Mouse (Mus musculus): ENCODE data around the gene Panx2. TPM values are rescaled to one million over a fixed set of nuclear protein-coding genes. Genes with fewer than 3 reads are reported as not detected.

Gene Panx2
- polyA plus RNA-seq, 1 experiment from 2014 or later = 0.94 TPM

DNA sequence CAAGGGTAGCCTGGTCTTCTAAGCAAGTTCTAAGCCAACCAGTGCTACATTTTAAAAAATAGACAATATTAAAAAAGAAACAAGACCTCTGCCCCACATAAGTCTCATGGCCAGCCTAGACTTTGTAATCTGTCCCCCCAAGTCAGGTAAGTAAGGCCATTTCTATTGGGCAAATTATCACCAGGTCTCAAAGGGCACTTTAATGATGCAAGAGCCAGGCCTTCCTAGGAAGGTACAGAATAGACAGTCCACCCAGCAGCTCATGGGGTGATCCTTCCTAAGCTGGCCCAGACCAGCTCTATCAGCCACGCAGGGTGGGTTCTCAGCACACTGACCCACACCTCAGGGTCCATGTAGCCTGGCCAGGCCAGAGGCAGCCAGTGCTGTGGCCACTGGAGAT, 24.4 kb downstream of the Panx2 start:
- WGBS = 96% methylated on average over 1 of the region's 1 CpGs
- H3K9me3 ChIP-seq (ENCODE audit: control insufficient read depth, low read length) = no peaks in the 10 kb centered on the region
- no peak for DNase-seq (ENCODE audit: low spot score)
- no peaks in the 10 kb centered on the region for H3K4me1 ChIP-seq (replicated peaks; ENCODE audit: control insufficient read depth, insufficient read depth, low read length)
- no peaks in the 10 kb centered on the region for H3K27me3 ChIP-seq (ENCODE audit: control insufficient read depth, insufficient read depth, low read length)
- no peak overlapping the region for H3K4me2 ChIP-seq (replicated peaks; ENCODE audit: low read depth, low read length)
- H3K36me3 ChIP-seq (ENCODE audit: control insufficient read depth, insufficient read depth, low read length) = peaks cover 9% of the 10 kb centered on the region; the same call in 1 of the 2 replicates
- H3K4me3 ChIP-seq (ENCODE audit: low read depth, low read length) = no peak overlapping the region
- no peak overlapping the region for H3K9ac ChIP-seq (ENCODE audit: low read depth, low read length)
- ATAC-seq (ENCODE audit: low FRiP score) = no peak
- no peak overlapping the region for H3K27ac ChIP-seq (ENCODE audit: low read depth, low read length)

DNA sequence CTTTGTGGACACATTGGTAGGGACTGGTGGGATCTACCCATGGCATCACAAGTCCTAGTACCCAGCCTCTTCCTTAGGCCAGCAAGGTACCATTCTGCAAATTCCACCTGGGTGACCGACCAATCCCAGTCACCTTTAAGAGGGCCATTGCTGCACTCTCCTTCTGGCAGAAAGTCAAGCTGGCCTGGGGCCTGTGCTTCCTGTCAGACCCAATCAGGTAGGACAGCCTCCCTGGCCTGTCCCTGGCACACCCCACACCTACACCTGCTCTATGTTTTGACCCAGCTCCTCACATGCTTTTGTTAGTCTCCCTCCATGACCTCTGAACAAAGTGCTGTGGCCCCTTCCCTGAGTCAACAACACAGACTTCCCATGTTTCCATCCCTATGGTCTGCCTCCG, 25.3 kb downstream of the Panx2 start:
- DNase-seq (ENCODE audit: low spot score) = no peak
- no peaks in the 10 kb centered on the region; the same call in 1 of the 2 replicates for H3K4me1 ChIP-seq (replicated peaks; ENCODE audit: control insufficient read depth, insufficient read depth, low read length)
- H3K4me2 ChIP-seq (replicated peaks; ENCODE audit: low read depth, low read length) = no peak overlapping the region
- H3K4me3 ChIP-seq (ENCODE audit: low read depth, low read length) = no peak overlapping the region
- H3K27ac ChIP-seq (ENCODE audit: low read depth, low read length) = no peak overlapping the region
- ATAC-seq (ENCODE audit: low FRiP score) = no peak
- peaks cover 9% of the 10 kb centered on the region; the same call in 1 of the 2 replicates for H3K36me3 ChIP-seq (ENCODE audit: control insufficient read depth, insufficient read depth, low read length)
- 96% methylated on average over 2 of the region's 2 CpGs for WGBS
- H3K9me3 ChIP-seq (ENCODE audit: control insufficient read depth, low read length) = no peaks in the 10 kb centered on the region
- H3K27me3 ChIP-seq (ENCODE audit: control insufficient read depth, insufficient read depth, low read length) = no peaks in the 10 kb centered on the region
- H3K9ac ChIP-seq (ENCODE audit: low read depth, low read length) = no peak overlapping the region

GRCm38 (mm10) chr15:89088607-89089247, 29.2 kb downstream of the Panx2 start, which contains the start of gene Selenoo:
Gene Selenoo, plus strand, starts transcription at chr15:89089084.
- DNase-seq (ENCODE audit: low spot score) = peak; percentile 90
- H3K36me3 ChIP-seq (ENCODE audit: control insufficient read depth, insufficient read depth, low read length) = 0 out of 2 replicates have a peak, but pooled peaks cover 9% of the 10 kb centered on the region
- H3K9me3 ChIP-seq (ENCODE audit: control insufficient read depth, low read length) = no peaks in the 10 kb centered on the region
- peak within 1 kb of the TSS; percentile 93 for H3K9ac ChIP-seq (ENCODE audit: low read depth, low read length)
- H3K4me2 ChIP-seq (replicated peaks; ENCODE audit: low read depth, low read length) = peak within 1 kb of the TSS; percentile 95
- H3K4me3 ChIP-seq (ENCODE audit: low read depth, low read length) = peak within 1 kb of the TSS; percentile 99
- peak; percentile 94 for ATAC-seq (ENCODE audit: low FRiP score)
- no peaks in the 10 kb centered on the region for H3K27me3 ChIP-seq (ENCODE audit: control insufficient read depth, insufficient read depth, low read length)
- no peaks in the 10 kb centered on the region; the same call in 1 of the 2 replicates for H3K4me1 ChIP-seq (replicated peaks; ENCODE audit: control insufficient read depth, insufficient read depth, low read length)
- peak within 1 kb of the TSS; percentile 74 for H3K27ac ChIP-seq (ENCODE audit: low read depth, low read length)
- WGBS = 4% methylated on average over 18 of the region's 38 CpGs

GRCm38 (mm10) chr15:89089248-89090051, 29.9 kb downstream of the Panx2 start:
- no peaks in the 10 kb centered on the region for H3K27me3 ChIP-seq (ENCODE audit: control insufficient read depth, insufficient read depth, low read length)
- H3K4me1 ChIP-seq (replicated peaks; ENCODE audit: control insufficient read depth, insufficient read depth, low read length) = no peaks in the 10 kb centered on the region; the same call in 1 of the 2 replicates
- DNase-seq (ENCODE audit: low spot score) (peak; percentile 25), ATAC-seq (ENCODE audit: low FRiP score) (peak; percentile 72)
- 0 out of 2 replicates have a peak, but pooled peaks cover 9% of the 10 kb centered on the region for H3K36me3 ChIP-seq (ENCODE audit: control insufficient read depth, insufficient read depth, low read length)
- peak overlapping the region; percentile 99 for H3K4me3 ChIP-seq (ENCODE audit: low read depth, low read length)
- no peaks in the 10 kb centered on the region for H3K9me3 ChIP-seq (ENCODE audit: control insufficient read depth, low read length)
- peak overlapping the region; percentile 93 for H3K9ac ChIP-seq (ENCODE audit: low read depth, low read length)
- peak overlapping the region; percentile 74 for H3K27ac ChIP-seq (ENCODE audit: low read depth, low read length)
- WGBS = 3% methylated on average over 65 of the region's 68 CpGs
- H3K4me2 ChIP-seq (replicated peaks; ENCODE audit: low read depth, low read length) = peak overlapping the region; percentile 95

DNA sequence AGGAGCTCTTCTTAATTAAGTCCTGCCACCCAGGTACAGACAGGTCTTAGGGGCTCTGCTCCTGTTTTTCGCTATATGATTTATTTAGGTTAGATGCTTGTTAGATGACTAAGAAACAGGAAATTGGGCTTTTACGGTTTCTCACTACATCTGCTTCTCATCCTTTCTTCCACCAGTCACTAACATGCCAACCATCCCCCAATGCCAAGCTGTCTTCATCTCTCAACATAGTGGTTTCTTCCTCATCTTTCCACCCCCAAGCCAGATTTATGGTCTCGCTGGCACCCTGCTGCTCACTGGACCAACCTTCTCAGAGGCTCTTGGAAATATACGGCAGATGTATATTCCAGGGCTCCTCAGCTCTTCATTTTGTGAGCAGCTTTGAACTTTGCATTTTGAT, 31.1 kb downstream of the Panx2 start:
- no peak overlapping the region for H3K9ac ChIP-seq (ENCODE audit: low read depth, low read length)
- no peaks in the 10 kb centered on the region for H3K9me3 ChIP-seq (ENCODE audit: control insufficient read depth, low read length)
- no peak for DNase-seq (ENCODE audit: low spot score)
- H3K27ac ChIP-seq (ENCODE audit: low read depth, low read length) = no peak overlapping the region
- no peak overlapping the region for H3K4me3 ChIP-seq (ENCODE audit: low read depth, low read length)
- 96% methylated on average over 4 of the region's 4 CpGs for WGBS
- H3K36me3 ChIP-seq (ENCODE audit: control insufficient read depth, insufficient read depth, low read length) = 0 out of 2 replicates have a peak, but pooled peaks cover 7% of the 10 kb centered on the region
- H3K27me3 ChIP-seq (ENCODE audit: control insufficient read depth, insufficient read depth, low read length) = no peaks in the 10 kb centered on the region
- no peaks in the 10 kb centered on the region; the same call in 1 of the 2 replicates for H3K4me1 ChIP-seq (replicated peaks; ENCODE audit: control insufficient read depth, insufficient read depth, low read length)
- ATAC-seq (ENCODE audit: low FRiP score) = no peak
- H3K4me2 ChIP-seq (replicated peaks; ENCODE audit: low read depth, low read length) = no peak overlapping the region

GRCm38 (mm10) chr15:89092181-89092580, 32.6 kb downstream of the Panx2 start:
- Histone ChIP-seq H3K27ac (ENCODE audit: low read depth, low read length) (no peak overlapping the region), H3K4me3 (ENCODE audit: low read depth, low read length) (no peak overlapping the region), H3K9ac (ENCODE audit: low read depth, low read length) (no peak overlapping the region), H3K27me3 (ENCODE audit: control insufficient read depth, insufficient read depth, low read length) (no peaks in the 10 kb centered on the region), H3K9me3 (ENCODE audit: control insufficient read depth, low read length) (no peaks in the 10 kb centered on the region), H3K4me2 (replicated peaks; ENCODE audit: low read depth, low read length) (no peak overlapping the region), H3K4me1 (replicated peaks; ENCODE audit: control insufficient read depth, insufficient read depth, low read length) (no peaks in the 10 kb centered on the region; the same call in 1 of the 2 replicates), H3K36me3 (ENCODE audit: control insufficient read depth, insufficient read depth, low read length) (no peaks in the 10 kb centered on the region)
- ATAC-seq (ENCODE audit: low FRiP score) = no peak
- no peak for DNase-seq (ENCODE audit: low spot score)
- WGBS = 89% methylated on average over 5 of the region's 5 CpGs

GRCm38 (mm10) chr15:89097450-89097849, 37.9 kb downstream of the Panx2 start:
- DNase-seq (ENCODE audit: low spot score) (no peak), ATAC-seq (ENCODE audit: low FRiP score) (no peak)
- Histone ChIP-seq H3K4me2 (replicated peaks; ENCODE audit: low read depth, low read length) (no peak overlapping the region), H3K9me3 (ENCODE audit: control insufficient read depth, low read length) (no peaks in the 10 kb centered on the region), H3K4me1 (replicated peaks; ENCODE audit: control insufficient read depth, insufficient read depth, low read length) (no peaks in the 10 kb centered on the region), H3K27me3 (ENCODE audit: control insufficient read depth, insufficient read depth, low read length) (no peaks in the 10 kb centered on the region), H3K27ac (ENCODE audit: low read depth, low read length) (no peak overlapping the region), H3K36me3 (ENCODE audit: control insufficient read depth, insufficient read depth, low read length) (peaks cover 16% of the 10 kb centered on the region), H3K9ac (ENCODE audit: low read depth, low read length) (no peak overlapping the region), H3K4me3 (ENCODE audit: low read depth, low read length) (no peak overlapping the region)
- 96% methylated on average over 5 of the region's 5 CpGs for WGBS

DNA sequence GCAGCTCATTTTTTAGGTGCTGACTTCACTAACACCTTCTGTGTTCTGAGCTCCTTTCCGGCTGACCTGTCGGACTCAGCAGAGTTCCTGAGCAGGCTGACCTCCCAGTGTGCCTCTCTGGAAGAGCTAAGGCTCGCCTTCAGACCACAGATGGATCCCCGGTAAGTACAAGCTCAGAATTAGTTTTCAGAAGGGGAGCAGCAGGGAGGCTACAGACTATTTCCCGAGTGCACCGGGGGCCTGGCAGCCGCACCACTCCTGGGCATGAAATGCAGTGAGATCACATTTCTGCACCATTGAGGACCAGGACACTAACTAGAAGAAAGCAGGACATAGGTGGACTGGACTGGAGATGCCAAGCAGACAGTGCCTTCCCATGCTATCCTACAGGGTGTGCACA, 39.1 kb downstream of the Panx2 start:
- ATAC-seq (ENCODE audit: low FRiP score) (no peak), DNase-seq (ENCODE audit: low spot score) (no peak)
- H3K4me2 ChIP-seq (replicated peaks; ENCODE audit: low read depth, low read length) = no peak overlapping the region
- H3K9ac ChIP-seq (ENCODE audit: low read depth, low read length) = no peak overlapping the region
- whole genome bisulfite sequencing = 90% methylated on average over 7 of the region's 7 CpGs
- no peak overlapping the region for H3K4me3 ChIP-seq (ENCODE audit: low read depth, low read length)
- no peak overlapping the region for H3K27ac ChIP-seq (ENCODE audit: low read depth, low read length)
- H3K36me3 ChIP-seq (ENCODE audit: control insufficient read depth, insufficient read depth, low read length) = peaks cover 18% of the 10 kb centered on the region
- no peaks in the 10 kb centered on the region for H3K27me3 ChIP-seq (ENCODE audit: control insufficient read depth, insufficient read depth, low read length)
- H3K4me1 ChIP-seq (replicated peaks; ENCODE audit: control insufficient read depth, insufficient read depth, low read length) = no peaks in the 10 kb centered on the region
- no peaks in the 10 kb centered on the region for H3K9me3 ChIP-seq (ENCODE audit: control insufficient read depth, low read length)
